Mouse (Mus musculus) urinary bladder, adult 2 months (tissue): ENCODE results near the gene Cenpm. TPM values are rescaled to one million over a fixed set of nuclear protein-coding genes. Genes with fewer than 3 reads are reported as not detected.
"Not testable (repeated sequence)": the region's sequence is repeated elsewhere in the genome, so short reads cannot be mapped to it uniquely, and the experiment has no call there.

Experiments
- DNase-seq: peaks from one replicate; pipeline ENCODE4 v3.0.0; 2022; ENCODE audit warnings: low spot score
- polyA plus RNA-seq: library from polyadenylated mRNA; depleted of rRNA; stranded (reverse); fragments of >200 nt; gene quantifications from 2 replicates; pipeline ENCODE4 v1.2.3, GENCODE M21; 2012; rRNA removed

The Cenpm gene
- 4.6 and 6.1 TPM in 2 replicates for polyA plus RNA-seq

DNA sequence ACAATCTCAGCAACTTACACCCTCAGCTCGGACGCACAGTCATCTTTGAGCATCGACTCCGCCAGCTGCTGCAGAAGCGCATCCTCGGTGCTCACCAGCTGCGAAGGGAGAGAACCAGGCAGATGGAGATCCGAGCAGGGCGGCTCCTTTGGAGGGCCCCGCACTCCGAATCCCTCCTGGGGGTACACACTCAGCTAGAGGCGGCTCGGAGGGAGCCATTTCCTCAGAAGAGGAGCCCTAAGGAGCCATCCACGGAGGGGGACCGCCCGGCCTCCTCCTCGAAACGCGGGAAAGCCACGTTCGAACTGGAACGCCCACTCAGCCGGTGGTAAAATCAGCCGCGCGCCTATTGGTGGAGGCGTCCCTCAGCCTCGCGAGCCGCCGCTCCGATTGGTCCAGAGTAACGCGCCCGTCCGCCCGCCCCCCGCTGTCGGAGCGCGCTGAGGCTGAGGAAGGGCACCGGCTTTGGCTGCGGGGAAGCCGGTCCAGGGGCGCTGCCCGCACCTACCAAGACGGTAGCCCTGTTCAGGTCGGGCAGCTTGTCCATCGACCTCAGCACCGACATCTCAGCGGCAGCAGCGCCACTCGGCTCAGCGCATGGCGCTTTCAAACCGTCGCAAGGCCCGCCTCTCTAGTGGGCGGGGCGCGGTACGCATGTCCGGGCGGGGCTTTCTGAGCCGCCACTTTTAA lies at the start of gene Cenpm:
Gene Cenpm (minus strand): TSS at position 634 of the 690 bp plus-strand sequence.
- DNase-seq, result peak; percentile 88

DNA sequence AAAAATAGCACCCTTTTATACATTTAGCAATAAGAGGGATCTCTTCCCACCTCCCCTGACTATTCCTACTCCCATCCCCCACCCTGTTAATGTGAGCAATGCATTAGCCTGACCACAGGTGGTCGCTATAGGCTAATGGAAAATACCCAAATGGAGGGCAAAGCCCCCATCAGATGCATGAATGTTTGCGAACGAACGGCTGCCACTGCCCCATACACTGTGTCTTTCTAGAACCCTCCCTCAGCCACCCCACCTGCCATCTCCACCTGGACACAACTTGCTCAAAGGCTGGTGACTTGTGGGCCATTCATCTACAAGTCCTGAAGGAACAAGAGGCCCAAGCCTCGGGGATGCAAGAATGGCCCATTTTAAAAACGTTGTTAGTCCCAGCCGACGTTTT lies 49.5 kb upstream of the Cenpm start:
- no peak for DNase-seq

DNA sequence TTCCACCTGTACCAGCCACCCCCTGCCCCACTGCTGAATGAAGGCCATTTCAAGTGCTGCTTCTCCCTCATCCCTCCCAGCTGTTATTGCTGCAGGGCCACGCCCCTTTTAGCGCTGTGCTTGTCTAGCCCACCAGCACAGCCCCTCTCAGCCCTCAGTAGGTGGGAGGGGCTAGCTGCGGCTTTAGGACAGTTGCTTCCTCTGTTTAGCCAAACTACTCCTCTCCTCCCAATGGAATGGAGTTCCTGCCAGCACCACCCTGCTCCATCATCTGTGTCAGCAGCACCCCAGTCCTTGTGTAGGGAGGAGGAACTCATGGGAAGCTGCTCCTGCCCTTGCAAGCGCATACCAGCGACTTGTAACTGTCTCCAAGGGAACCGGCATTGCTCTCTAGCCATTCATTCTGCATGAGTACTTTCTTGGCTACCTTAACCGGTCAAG lies 48.7 kb upstream of the Cenpm start:
- no peak for DNase-seq

DNA sequence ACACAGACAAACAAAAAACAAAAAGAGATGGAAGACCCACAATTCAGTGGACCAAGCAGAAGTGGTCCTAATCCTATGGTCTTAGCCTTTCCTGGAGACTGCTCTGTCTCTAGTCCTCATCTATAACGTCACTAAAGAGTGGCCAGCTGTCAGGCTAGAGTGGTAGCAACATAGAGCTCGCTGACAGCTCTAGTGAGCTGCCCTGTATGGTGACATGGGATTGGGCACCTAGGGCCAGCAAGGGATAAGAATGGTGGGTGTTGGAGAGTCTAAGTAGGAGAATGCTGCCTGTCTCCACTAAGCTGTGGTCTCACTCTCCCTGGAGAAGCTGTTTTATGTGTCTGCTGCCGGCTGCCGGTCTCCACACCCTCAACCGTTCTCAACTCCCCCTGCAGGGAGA lies 48.3 kb upstream of the Cenpm start:
- DNase-seq, result no peak

- DNase-seq, result no peak
These were observed 45.7 kb upstream of the Cenpm start for GRCm38 (mm10) chr15:82290252-82290651.

DNA sequence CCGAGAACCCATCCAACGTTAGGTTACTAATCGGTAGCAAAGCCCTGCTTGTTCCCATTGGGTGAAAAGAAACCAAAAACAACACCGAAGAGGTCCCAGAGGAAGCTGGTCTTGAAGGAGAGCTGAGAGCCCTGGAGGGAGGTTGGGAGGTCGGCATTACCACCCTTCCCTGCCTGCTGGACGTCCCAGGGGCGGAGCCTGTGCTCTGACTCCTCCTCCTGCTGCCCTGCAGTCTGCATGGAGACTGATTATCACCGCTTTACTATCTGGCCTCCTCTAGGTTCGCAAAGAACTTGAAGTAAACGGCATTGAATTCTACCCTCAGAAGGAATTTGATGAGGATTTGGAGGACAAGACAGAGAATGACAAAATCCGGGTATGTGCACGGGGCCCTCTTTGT lies 41.6 kb upstream of the Cenpm start:
- no peak for DNase-seq

GRCm38 (mm10) chr15:82280638-82281037 lies 36.1 kb upstream of the Cenpm start:
- DNase-seq, result no peak

DNA sequence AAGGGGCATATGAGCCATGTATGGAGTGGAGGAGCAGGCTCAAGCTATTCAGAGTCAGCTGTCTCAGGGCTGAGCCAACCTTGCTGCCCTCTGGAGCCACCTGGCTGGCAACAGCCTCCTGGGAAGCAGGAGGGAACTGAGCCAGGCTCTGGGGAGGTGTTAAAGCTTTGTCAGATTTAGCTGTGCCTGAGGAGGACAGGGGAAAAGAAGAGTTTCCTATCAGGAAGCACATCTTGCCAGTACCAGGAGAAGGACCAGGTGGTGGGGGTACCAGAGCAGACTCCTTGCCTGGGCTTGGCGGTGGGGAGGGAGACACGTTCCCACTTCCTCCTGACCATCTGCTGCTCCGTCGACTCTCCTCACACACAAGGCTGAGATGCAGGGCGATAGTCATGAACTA lies 33.0 kb upstream of the Cenpm start:
- DNase-seq, result no peak

- no peak for DNase-seq
These were observed 30.7 kb upstream of the Cenpm start for GRCm38 (mm10) chr15:82274927-82275901.

GRCm38 (mm10) chr15:82274593-82274926 lies 30.0 kb upstream of the Cenpm start, which contains the start of gene Sept3:
TSS of gene Sept3 (plus strand) at chr15:82274893.
- DNase-seq, result no peak

DNA sequence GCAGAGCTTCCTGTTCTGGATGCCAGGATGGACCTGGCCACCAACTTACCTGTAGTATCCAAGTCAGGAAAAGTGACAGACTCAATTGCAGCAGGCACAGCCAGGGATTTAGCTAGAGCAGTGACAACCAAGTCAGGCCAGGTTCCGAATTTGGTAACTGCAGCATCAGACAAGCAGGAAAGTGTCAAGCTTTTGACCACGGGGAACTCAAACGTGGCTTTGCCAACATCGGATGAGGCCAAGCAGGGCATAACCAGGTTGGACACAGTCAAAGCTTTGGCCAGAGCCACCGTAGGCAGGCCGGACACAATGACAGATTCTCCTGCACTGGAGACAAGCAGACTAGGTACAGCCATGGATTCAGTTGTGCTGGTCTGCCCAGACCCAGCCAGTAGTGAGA lies 27.7 kb upstream of the Cenpm start:
- DNase-seq, result no peak

DNA sequence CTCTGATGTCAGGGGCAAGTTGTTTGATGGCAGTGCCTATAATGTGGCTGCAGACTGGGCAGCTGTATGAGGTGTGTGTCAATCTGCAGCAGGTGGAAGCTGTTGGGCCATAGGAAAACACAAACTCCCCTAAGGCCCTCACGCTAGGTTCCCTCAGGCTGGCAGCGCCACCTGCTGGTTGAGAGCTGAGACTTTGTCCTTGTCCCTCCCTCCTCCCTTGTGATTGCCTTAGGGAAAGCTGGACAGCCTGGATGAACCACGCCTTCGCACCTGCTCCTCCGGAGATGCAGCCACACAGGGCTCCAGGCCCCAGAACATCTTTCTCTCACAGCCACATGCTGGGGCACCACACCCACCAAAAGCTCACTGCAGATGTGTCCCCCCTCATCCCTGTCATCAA lies 26.7 kb upstream of the Cenpm start:
- peak; percentile 44 for DNase-seq

DNA sequence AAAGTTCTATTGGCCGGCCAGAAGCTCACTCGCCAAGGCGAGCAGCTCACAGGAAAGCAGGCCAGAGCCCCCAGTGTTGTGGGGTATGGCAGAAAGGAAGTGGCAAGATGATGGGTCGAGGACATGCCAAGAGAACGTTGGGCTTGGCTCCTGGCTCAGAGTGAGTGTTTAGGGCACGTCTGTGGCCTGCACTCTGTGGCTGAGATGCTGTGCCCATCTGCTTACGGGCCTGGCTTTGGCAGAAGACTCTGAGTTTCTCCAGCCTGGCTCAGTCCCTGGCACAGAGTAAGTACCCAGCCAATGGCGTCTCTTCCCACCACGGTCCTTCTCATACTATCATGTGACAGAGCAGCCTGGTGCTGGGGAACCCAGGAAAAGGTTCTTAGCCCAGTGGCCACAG lies 24.2 kb upstream of the Cenpm start:
- DNase-seq, result no peak

GRCm38 (mm10) chr15:82268185-82268584 lies 23.6 kb upstream of the Cenpm start:
- no peak for DNase-seq

- DNase-seq, result peak; percentile 35
These were observed 21.8 kb upstream of the Cenpm start for GRCm38 (mm10) chr15:82266356-82266755.

DNA sequence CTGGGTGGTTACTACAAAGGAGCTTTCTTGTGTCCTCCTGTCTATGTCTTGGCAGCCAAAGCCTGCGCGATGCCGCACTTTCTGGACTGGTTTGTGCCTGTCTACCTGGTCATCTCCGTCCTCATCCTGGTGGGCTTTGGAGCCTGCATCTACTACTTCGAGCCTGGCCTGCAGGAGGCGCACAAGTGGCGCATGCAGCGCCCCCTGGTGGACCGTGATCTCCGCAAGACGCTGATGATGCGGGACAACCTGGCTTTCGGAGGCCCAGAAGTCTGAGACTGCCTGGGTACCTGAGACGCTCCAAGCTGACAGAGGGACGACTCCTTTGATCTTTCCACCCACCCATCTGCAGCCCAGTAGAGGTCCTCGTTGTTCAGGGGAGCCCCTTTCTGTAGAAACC lies 15.0 kb upstream of the Cenpm start:
- no peak for DNase-seq

GRCm38 (mm10) chr15:82255944-82256383 lies 11.4 kb upstream of the Cenpm start:
- no peak for DNase-seq

DNA sequence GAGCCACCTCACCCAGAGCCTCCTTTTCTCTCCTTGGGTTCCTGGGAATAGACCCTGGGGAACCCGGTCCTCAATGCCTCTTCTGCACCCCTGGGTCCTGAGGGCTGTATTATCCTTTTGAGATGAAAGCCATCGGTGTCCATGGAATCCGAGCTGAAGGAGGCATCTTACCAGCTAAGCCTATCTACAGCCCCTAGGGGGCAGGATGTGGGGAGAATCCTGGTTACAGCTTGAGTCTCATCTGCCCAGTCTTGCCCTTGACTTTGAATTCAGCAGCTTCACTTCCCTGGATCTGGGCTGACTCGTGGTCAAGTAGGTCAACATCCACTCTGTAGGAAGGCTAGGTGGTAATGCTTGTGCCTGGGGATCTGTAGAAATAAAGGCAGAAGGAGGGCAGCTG lies 10.7 kb upstream of the Cenpm start:
- DNase-seq, result no peak

- no peak for DNase-seq
These were observed 7.5 kb upstream of the Cenpm start, which contains the start of gene 1500009C09Rik for GRCm38 (mm10) chr15:82252097-82252496. TSS of gene 1500009C09Rik (plus strand) at chr15:82252397.

DNA sequence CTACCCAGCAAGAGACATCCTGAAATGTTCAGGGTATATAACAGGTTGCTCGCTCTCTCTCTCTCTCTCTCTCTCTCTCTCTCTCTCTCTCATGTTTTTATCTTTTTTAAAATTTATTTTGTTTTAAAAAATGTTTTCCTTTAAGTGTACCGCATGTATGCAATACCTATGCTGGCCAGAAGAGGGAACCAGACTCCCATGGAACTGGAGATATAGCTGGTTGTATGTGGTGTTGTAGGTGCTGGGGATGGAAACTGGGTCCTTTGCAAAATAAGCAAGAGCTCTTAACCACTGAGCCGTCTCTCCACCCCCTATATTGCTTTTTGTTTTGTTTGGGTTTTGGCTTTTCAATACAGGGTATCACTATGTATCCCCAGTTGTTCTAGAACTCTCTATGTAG lies 7.0 kb upstream of the Cenpm start:
- no peak for DNase-seq

GRCm38 (mm10) chr15:82247131-82247776 lies 2.7 kb upstream of the Cenpm start:
- DNase-seq, result no peak

DNA sequence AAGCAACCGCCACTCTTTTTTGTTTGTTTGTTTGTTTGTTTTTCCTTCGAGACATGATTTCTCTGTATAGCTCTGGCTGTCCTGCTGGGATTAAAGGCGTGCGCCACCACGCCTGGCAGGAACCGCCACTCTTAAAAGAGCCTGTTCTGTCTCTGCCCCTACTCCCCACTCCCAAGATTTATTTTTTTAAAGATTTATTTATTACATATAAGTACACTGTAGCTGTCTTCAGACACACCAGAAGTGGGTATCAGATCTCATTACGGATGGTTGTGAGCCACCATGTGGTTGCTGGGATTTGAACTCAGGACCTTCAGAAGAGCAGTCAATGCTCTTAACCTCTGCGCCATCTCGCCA lies 235 bp upstream of the Cenpm start:
- not testable (repeated sequence) for DNase-seq
